Comparison of ENCODE assay signal across 35 mouse cellular contexts in genomic region chr2:180905556-180906221, GRCm38 (mm10). TPM values are rescaled to one million over a fixed set of nuclear protein-coding genes. Genes with fewer than 3 reads are reported as not detected.
DNase-seq lines count a peak whose midpoint lies in the region; ATAC-seq and TF ChIP-seq lines count a peak whose summit lies in the region.
"Had no signal": no experiment of that assay in that cellular context is flagged by ENCODE, and none has a peak within 500 bp of the region (broad histone marks: within the 10 kb centered on the region; RNA-seq: fewer than 3 reads in every experiment).

No protein-coding gene starts in this region.

- peak overlapping the region; percentile 7; the same call in 1 of the 2 replicates for H3K4me2 ChIP-seq in midbrain, embryonic 12.5 days (replicated peaks)
- H3K4me2 ChIP-seq in midbrain, embryonic 16.5 days (ENCODE audit: low read length), result no peak overlapping the region
- H3K4me2 ChIP-seq: embryonic facial prominence, embryonic 15.5 days; forebrain, embryonic 13.5 days; heart, embryonic 11.5 days; limb, embryonic 13.5 days; lung, embryonic 14.5 days; neural tube, embryonic 12.5 days had no signal

- H3K27me3 ChIP-seq in midbrain, embryonic 12.5 days, result no peaks in the 10 kb centered on the region
- no peaks in the 10 kb centered on the region for H3K27me3 ChIP-seq in midbrain, embryonic 16.5 days (ENCODE audit: control insufficient read depth, insufficient read depth, low read depth, low read length)
- H3K27me3 ChIP-seq in ES-Bruce4 (ENCODE audit: control insufficient read depth, insufficient read depth, low read length, poor library complexity, severe bottlenecking), result no peaks in the 10 kb centered on the region
- H3K27me3 ChIP-seq: embryonic facial prominence, embryonic 15.5 days; forebrain, embryonic 13.5 days; limb, embryonic 13.5 days; neural tube, embryonic 12.5 days had no signal

- no peak for TF ChIP-seq CTCF in layer of hippocampus, adult 2 months (conservative IDR thresholded peaks at IDR 0.05)
- no peak for TF ChIP-seq CTCF in ES-Bruce4 (IDR thresholded peaks at IDR 0.05; ENCODE audit: low read depth, low read length)

- in situ Hi-C loops in ES-E14 (cut with MboI; ENCODE audit: low sequenced_read_pairs in 2 of 2, unreplicated experiment in 2 of 2), result no loop called here

- H3K9ac ChIP-seq in midbrain, embryonic 12.5 days (replicated peaks), result no peak overlapping the region
- H3K9ac ChIP-seq in midbrain, embryonic 16.5 days (ENCODE audit: low read depth, low read length), result no peak overlapping the region
- no peak overlapping the region for H3K9ac ChIP-seq in ES-Bruce4 (ENCODE audit: low read depth, poor library complexity, severe bottlenecking)
- no peak overlapping the region for H3K9ac ChIP-seq in ES-E14 (ENCODE audit: insufficient read depth, low read depth, low read length, poor library complexity, severe bottlenecking)
- H3K9ac ChIP-seq: embryonic facial prominence, embryonic 15.5 days; forebrain, embryonic 13.5 days; limb, embryonic 13.5 days; liver, embryonic 14.5 days; lung, embryonic 14.5 days; neural tube, embryonic 12.5 days had no signal

- H3K4me3 ChIP-seq in layer of hippocampus, adult 2 months, result no peak overlapping the region
- H3K4me3 ChIP-seq in midbrain, embryonic 12.5 days, result no peak overlapping the region
- H3K4me3 ChIP-seq in midbrain, embryonic 16.5 days (ENCODE audit: low read depth, low read length), result no peak overlapping the region
- H3K4me3 ChIP-seq in ES-Bruce4 (ENCODE audit: low read depth, low read length) (no peak overlapping the region), ES-E14 (ENCODE audit: insufficient read depth in 1 of 2, low read depth in 1 of 2, low read length in 2 of 2, poor library complexity in 1 of 2, severe bottlenecking in 1 of 2) (peak overlapping the region in 1 of 2 experiments; percentile 12; a peak in 1 of 4 replicates)
- H3K4me3 ChIP-seq: embryonic facial prominence, embryonic 10.5 days; embryonic facial prominence, embryonic 15.5 days; forebrain, embryonic 13.5 days; limb, embryonic 13.5 days; myocyte; neural tube, embryonic 12.5 days had no signal

- no peak for DNase-seq in layer of hippocampus, adult 2 months (ENCODE audit: low spot score in 2 of 2)
- DNase-seq in layer of hippocampus, postnatal 10 days (ENCODE audit: low spot score in 2 of 2), result no peak
- no peak for DNase-seq in ES-E14 (ENCODE audit: low read depth, low spot score)
- DNase-seq in heart, adult 11 months, result no peak
- DNase-seq: adrenal gland, adult 8-10 months; B cell, adult 2 months; cerebellum, adult 8-10 months; cerebellum, postnatal 25 days; gastrocnemius, postnatal 25 days; heart, adult 18-20 months; heart, postnatal 4 days; kidney, adult 9 months; kidney, postnatal 10 days; layer of hippocampus, adult 9-11 months; lung, embryonic 14.5 days; lung, postnatal 14 days; thymus, adult 2 months; thymus, postnatal 36 days had no signal

- H3K27ac ChIP-seq in layer of hippocampus, adult 2 months, result peak overlapping the region; percentile 1; the same call in 1 of the 2 replicates
- peak overlapping the region; percentile 47 for H3K27ac ChIP-seq in midbrain, embryonic 12.5 days (replicated peaks)
- no peak overlapping the region for H3K27ac ChIP-seq in midbrain, embryonic 16.5 days (ENCODE audit: low read length)
- H3K27ac ChIP-seq in ES-Bruce4 (ENCODE audit: insufficient read depth, low read length) (peak overlapping the region; percentile 11), ES-E14 (ENCODE audit: insufficient read depth, low read depth, low read length, poor library complexity, severe bottlenecking) (0 out of 2 replicates have a peak overlapping the region, but pooled peaks have one; percentile 1)
- H3K27ac ChIP-seq: embryonic facial prominence, embryonic 10.5 days; embryonic facial prominence, embryonic 15.5 days; forebrain, embryonic 13.5 days; limb, embryonic 13.5 days; liver, embryonic 14.5 days; neural tube, embryonic 12.5 days had no signal

- 72% methylated on average over 5 of the region's 5 CpGs for WGBS in midbrain, embryonic 12.5 days
- 64% methylated on average over 5 of the region's 5 CpGs for WGBS in midbrain, embryonic 16.5 days

- ATAC-seq in midbrain, embryonic 12.5 days (ENCODE audit: low FRiP score, low read depth), result no peak
- ATAC-seq in midbrain, embryonic 16.5 days, result no peak
- ATAC-seq: forebrain, embryonic 13.5 days; intestine, postnatal 0 days had no signal

- TF ChIP-seq POLR2A in ES-Bruce4 (IDR thresholded peaks at IDR 0.05; ENCODE audit: insufficient read depth, low read length), result no peak

- H3K4me1 ChIP-seq in midbrain, embryonic 12.5 days, result peaks cover 16% of the 10 kb centered on the region
- peaks cover 10% of the 10 kb centered on the region; the same call in 1 of the 2 replicates for H3K4me1 ChIP-seq in midbrain, embryonic 16.5 days (ENCODE audit: control insufficient read depth, insufficient read depth, low read length)
- peaks cover 2% of the 10 kb centered on the region for H3K4me1 ChIP-seq in ES-Bruce4 (ENCODE audit: control insufficient read depth, insufficient read depth, low read length)
- H3K4me1 ChIP-seq in ES-E14 (ENCODE audit: control insufficient read depth in 2 of 2, insufficient read depth in 2 of 2, low read length in 2 of 2, poor library complexity in 1 of 2), result peaks cover 2 to 7% of the 10 kb centered on the region in 2 experiments; a peak in 2 of 4 replicates
- H3K4me1 ChIP-seq: embryonic facial prominence, embryonic 15.5 days; limb, embryonic 13.5 days had no signal

- no peak for TF ChIP-seq EP300 in ES-Bruce4 (IDR thresholded peaks at IDR 0.05; ENCODE audit: insufficient read depth, low read depth, low read length)

- peaks cover 38% of the 10 kb centered on the region for H3K36me3 ChIP-seq in midbrain, embryonic 12.5 days
- peaks cover 10% of the 10 kb centered on the region for H3K36me3 ChIP-seq in midbrain, embryonic 16.5 days (ENCODE audit: control insufficient read depth, insufficient read depth, low read length)
- H3K36me3 ChIP-seq in ES-Bruce4 (ENCODE audit: control insufficient read depth, insufficient read depth, low read length, poor library complexity, severe bottlenecking) (peaks cover 37% of the 10 kb centered on the region), ES-E14 (ENCODE audit: control insufficient read depth, insufficient read depth, low read length, poor library complexity, severe bottlenecking) (peaks cover 16% of the 10 kb centered on the region)

- no peaks in the 10 kb centered on the region for H3K9me3 ChIP-seq in midbrain, embryonic 12.5 days
- no peaks in the 10 kb centered on the region for H3K9me3 ChIP-seq in midbrain, embryonic 16.5 days (replicated peaks; ENCODE audit: control insufficient read depth, low read length, poor library complexity, severe bottlenecking)
- H3K9me3 ChIP-seq in ES-Bruce4 (replicated peaks; ENCODE audit: control insufficient read depth, insufficient read depth, low read length, poor library complexity, severe bottlenecking) (no peaks in the 10 kb centered on the region), ES-E14 (ENCODE audit: control insufficient read depth, insufficient read depth, low read depth, low read length) (no peaks in the 10 kb centered on the region)
- H3K9me3 ChIP-seq: embryonic facial prominence, embryonic 10.5 days; embryonic facial prominence, embryonic 15.5 days; forebrain, embryonic 13.5 days; limb, embryonic 13.5 days; neural tube, embryonic 12.5 days had no signal

TF ChIP-seq in ES-E14, 5 proteins besides CTCF, POLR2A, EP300 and RAD21:
- TF ChIP-seq ZNF384 (IDR thresholded peaks at IDR 0.05; ENCODE audit: low read depth, low read length), result no peak
- TF ChIP-seq MAFK (IDR thresholded peaks at IDR 0.05; ENCODE audit: insufficient read depth, low read depth, low read length), result no peak
- no peak for TF ChIP-seq CHD2 (IDR thresholded peaks at IDR 0.05; ENCODE audit: low read depth, low read length)
- no peak for TF ChIP-seq HCFC1 (IDR thresholded peaks at IDR 0.05; ENCODE audit: borderline replicate concordance, insufficient read depth, low read length)
- no peak for TF ChIP-seq ZC3H11A (IDR thresholded peaks at IDR 0.05; ENCODE audit: borderline replicate concordance, low read depth, low read length)

RNA-seq across cellular contexts. Expression of gene Ythdf1, which starts 15.1 kb away (rescaled TPM):
- total RNA-seq in layer of hippocampus, adult 2 months (2021), result 10 to 100 TPM; 54.1 to 54.2 TPM
- total RNA-seq in layer of hippocampus, postnatal 10 days (2021), result 10 to 100 TPM; 61.8 to 64.6 TPM
- 65.2 and 67.2 TPM in 2 replicates for polyA plus RNA-seq in midbrain, embryonic 12.5 days (2016; fragmentation: Nextera tagmentation; extraction: Ambion mirVana)
- polyA plus RNA-seq in midbrain, embryonic 16.5 days (2015; fragmentation: Nextera tagmentation; extraction: Ambion mirVana), result 38.8 and 45.2 TPM in 2 replicates
- 103 and 112 TPM in 2 replicates for polyA plus RNA-seq in ES-Bruce4 (2011; ENCODE audit: insufficient read depth, insufficient read length, low read depth, missing spikeins)
- 53.8 and 58.4 TPM in 2 replicates for total RNA-seq in ES-E14 (2012; rRNA removed)

RNA-seq across cellular contexts. Expression of gene Birc7, which starts 23.1 kb away (rescaled TPM):
- not detected for total RNA-seq in layer of hippocampus, adult 2 months (2021)
- total RNA-seq in layer of hippocampus, postnatal 10 days (2021), result not detected
- 0.36 and 0.67 TPM in 2 replicates for polyA plus RNA-seq in midbrain, embryonic 12.5 days (2016; fragmentation: Nextera tagmentation; extraction: Ambion mirVana)
- polyA plus RNA-seq in midbrain, embryonic 16.5 days (2015; fragmentation: Nextera tagmentation; extraction: Ambion mirVana), result not detected in 2 replicates
- polyA plus RNA-seq in ES-Bruce4 (2011; ENCODE audit: insufficient read depth, insufficient read length, low read depth, missing spikeins), result 0.56 and 0.85 TPM in 2 replicates
- 2.1 and 3.7 TPM in 2 replicates for total RNA-seq in ES-E14 (2012; rRNA removed)
- total RNA-seq: adrenal gland, adult 8-10 months; adrenal gland, postnatal 4 days; gastrocnemius, adult 18-20 months; gastrocnemius, postnatal 25 days; heart, adult 18-20 months; heart, postnatal 4 days; left cerebral cortex, adult 8-10 months; left cerebral cortex, postnatal 36 days had no signal
- polyA plus RNA-seq: embryonic facial prominence, embryonic 15.5 days; intestine, postnatal 0 days; large intestine, adult 2 months; limb, embryonic 13.5 days; liver, embryonic 14.5 days; myocyte had no signal

RNA-seq across cellular contexts. Expression of gene Nkain4, which starts 48.8 kb away (rescaled TPM):
- 10 to 100 TPM; 54.3 to 55.1 TPM for total RNA-seq in layer of hippocampus, adult 2 months (2021)
- total RNA-seq in layer of hippocampus, postnatal 10 days (2021), result 10 to 100 TPM; 44.2 to 57.0 TPM
- polyA plus RNA-seq in midbrain, embryonic 12.5 days (2016; fragmentation: Nextera tagmentation; extraction: Ambion mirVana), result 72.9 and 83.1 TPM in 2 replicates
- 66.7 and 82.7 TPM in 2 replicates for polyA plus RNA-seq in midbrain, embryonic 16.5 days (2015; fragmentation: Nextera tagmentation; extraction: Ambion mirVana)
- polyA plus RNA-seq in ES-Bruce4 (2011; ENCODE audit: insufficient read depth, insufficient read length, low read depth, missing spikeins), result 7.0 and 9.1 TPM in 2 replicates
- 7.8 and 12.4 TPM in 2 replicates for total RNA-seq in ES-E14 (2012; rRNA removed)
- polyA plus RNA-seq: myocyte had no signal
